26 mouse cellular contexts compared by ENCODE assay signal in genomic region chr3:103587672-103588071, GRCm38 (mm10). TPM values are rescaled to one million over a fixed set of nuclear protein-coding genes. Genes with fewer than 3 reads are reported as not detected.
A peak's percentile ranks its signal among the peaks of the same experiment; 100 is the strongest.
DNase-seq lines count a peak whose midpoint lies in the region; ATAC-seq and TF ChIP-seq lines count a peak whose summit lies in the region.
"Had no signal": no experiment of that assay in that cellular context is flagged by ENCODE, and none has a peak within 500 bp of the region (broad histone marks: within the 10 kb centered on the region; RNA-seq: fewer than 3 reads in every experiment).

No protein-coding gene starts in this region.

- no peaks in the 10 kb centered on the region for H3K4me1 ChIP-seq in liver, adult 2 months (ENCODE audit: control insufficient read depth, insufficient read depth, low read length)
- H3K4me1 ChIP-seq: embryonic facial prominence, embryonic 13.5 days; embryonic facial prominence, embryonic 15.5 days had no signal

- no peaks in the 10 kb centered on the region for H3K36me3 ChIP-seq in liver, adult 2 months (ENCODE audit: control insufficient read depth, insufficient read depth, low read length)
- H3K36me3 ChIP-seq: embryonic facial prominence, embryonic 13.5 days; embryonic facial prominence, embryonic 15.5 days; forebrain, embryonic 10.5 days; forebrain, embryonic 12.5 days had no signal

- no peaks in the 10 kb centered on the region for H3K79me2 ChIP-seq in liver, adult 2 months (ENCODE audit: control insufficient read depth, insufficient read depth, low read length)

- H3K27me3 ChIP-seq in liver, adult 2 months (ENCODE audit: control insufficient read depth, insufficient read depth, low read length) = no peaks in the 10 kb centered on the region
- H3K27me3 ChIP-seq: embryonic facial prominence, embryonic 15.5 days; forebrain, embryonic 12.5 days had no signal

- 81% methylated on average over 5 of the region's 5 CpGs for WGBS in liver, adult 2 months

- DNase-seq in liver, adult 2 months (ENCODE audit: extremely low read depth, low read depth, low spot score) = peak; percentile 10
- no peak for DNase-seq in liver
- DNase-seq in testis, postnatal 14 days (ENCODE audit: low spot score) = peak; percentile 24
- no peak for DNase-seq in testis, postnatal 10 days (ENCODE audit: low spot score)
- no peak for DNase-seq in spleen, adult 12 weeks (ENCODE audit: low spot score)
- no peak for DNase-seq in right cerebral cortex, postnatal 4 days
- DNase-seq: adrenal gland, adult 2 months; adrenal gland, postnatal 10 days; adrenal gland, postnatal 25 days; B cell, adult 2 months; cerebellum, adult 11 months; cerebellum, adult 8-10 months; cerebellum, adult 9-11 months; cerebellum, postnatal 36 days; embryo, embryonic 11 days had no signal

- no peak for TF ChIP-seq POLR2A in liver, adult 2 months (IDR thresholded peaks at IDR 0.05; ENCODE audit: extremely low read depth, insufficient read depth, low read length)

- TF ChIP-seq CTCF in liver, adult 2 months (IDR thresholded peaks at IDR 0.05; ENCODE audit: low read depth, low read length) = no peak

- H3K27ac ChIP-seq in liver, adult 2 months (replicated peaks; ENCODE audit: insufficient read depth, low read depth, low read length) = no peak overlapping the region
- H3K27ac ChIP-seq: embryonic facial prominence, embryonic 13.5 days; embryonic facial prominence, embryonic 15.5 days; forebrain, embryonic 10.5 days; forebrain, embryonic 12.5 days had no signal

- ATAC-seq in megakaryocyte, adult 5-6 weeks (ENCODE audit: poor library complexity, severe bottlenecking) = peak; percentile 15; the same call in 1 of the 2 replicates
- ATAC-seq: CD4-positive, CD25-positive, alpha-beta regulatory T cell, adult 4 months; forebrain, embryonic 14.5 days; forebrain, embryonic 16.5 days had no signal

- no peak overlapping the region for H3K4me3 ChIP-seq in liver, adult 2 months (ENCODE audit: insufficient read depth, low read depth, low read length)
- H3K4me3 ChIP-seq: embryonic facial prominence, embryonic 13.5 days; embryonic facial prominence, embryonic 15.5 days; erythroblast, embryonic 14.5 days; forebrain, embryonic 10.5 days; forebrain, embryonic 12.5 days had no signal

- H3K9ac ChIP-seq in liver, adult 2 months (ENCODE audit: low read depth, low read length) = no peak overlapping the region
- H3K9ac ChIP-seq: embryonic facial prominence, embryonic 13.5 days; embryonic facial prominence, embryonic 15.5 days; forebrain, embryonic 12.5 days had no signal

RNA-seq across cellular contexts. Expression of gene Syt6, which starts 12.6 kb away (rescaled TPM):
- not detected in 2 replicates for total RNA-seq in liver, adult 2 months (2014; rRNA removed)
- not detected in 2 replicates for polyA plus RNA-seq in liver, adult 2 months (2012; rRNA removed)
- not detected in 2 replicates for total RNA-seq in megakaryocyte, adult 5-6 weeks (2015)
- total RNA-seq in megakaryocyte, adult 5-6 weeks (2017) = 0.20 TPM in 1 of 2 replicates, not detected in the other
- total RNA-seq: adrenal gland, adult 2 months; adrenal gland, postnatal 25 days; CH12.LX; common myeloid progenitor, adult 5-6 weeks had no signal
- polyA plus RNA-seq: adrenal gland, adult 2 months; CD4-positive, CD25-positive, alpha-beta regulatory T cell, adult 4 months; erythroblast, embryonic 14.5 days had no signal

RNA-seq across cellular contexts. Expression of gene Atg4a-ps, which starts 58.2 kb away (rescaled TPM):
- 0.18 TPM in 1 of 2 replicates, not detected in the other for total RNA-seq in liver, adult 2 months (2014; rRNA removed)
- polyA plus RNA-seq in liver, adult 2 months (2012; rRNA removed) = not detected in 2 replicates
- 0.11 and 0.13 TPM in 2 replicates for total RNA-seq in megakaryocyte, adult 5-6 weeks (2015)
- 0.33 and 0.92 TPM in 2 replicates for total RNA-seq in megakaryocyte, adult 5-6 weeks (2017)
- polyA plus RNA-seq: adrenal gland, adult 2 months; erythroblast, embryonic 14.5 days had no signal

Comparison
In these comparisons a context has a peak if more than half of its experiments do, and no peak if none do; other contexts are left out.
1. DNase-seq: peak in liver, adult 2 months (single experiment) and testis, postnatal 14 days (single experiment); none in liver (single experiment), testis, postnatal 10 days (single experiment), spleen, adult 12 weeks (single experiment) and right cerebral cortex, postnatal 4 days (single experiment).